Mouse (Mus musculus) E14TG2a.4 (cell line): ENCODE results near the gene Dll3.
A peak's percentile ranks its signal among the peaks of the same experiment; 100 is the strongest.
"Not testable (repeated sequence)": the region's sequence is repeated elsewhere in the genome, so short reads cannot be mapped to it uniquely, and the experiment has no call there.

Experiments used
- H3K27me3 ChIP-seq: 2 replicates; pipeline ENCODE4 v1.6.1; 2014; ENCODE audit warnings: low read length, control low read depth; ENCODE audit not compliant: insufficient read depth
- H3K36me3 ChIP-seq: 2 replicates; pipeline ENCODE4 v1.6.1; 2014; ENCODE audit warnings: low read length, control low read depth; ENCODE audit not compliant: insufficient read depth
- H3K4me1 ChIP-seq: replicated peaks from 2 replicates; pipeline ENCODE4 v1.6.1; 2014; ENCODE audit warnings: low read depth, low read length, control low read depth
- H3K4me3 ChIP-seq: replicated peaks from 2 replicates; pipeline ENCODE4 v1.5.1; 2014; ENCODE audit warnings: mild to moderate bottlenecking, low read length
- H3K9me3 ChIP-seq: 2 replicates; pipeline ENCODE4 v1.6.1; 2014; ENCODE audit warnings: low read length, control low read depth
- CTCF ChIP-seq: conservative IDR thresholded peaks from 2 replicates; pipeline ENCODE4 v1.5.1; 2014; ENCODE audit warnings: low read length
- NANOG ChIP-seq: IDR thresholded peaks from 2 replicates; pipeline ENCODE4 v1.6.1; 2014; ENCODE audit warnings: borderline replicate concordance, low read length, mixed read lengths
- POU5F1 ChIP-seq: IDR thresholded peaks from 2 replicates; pipeline ENCODE4 v1.6.1; 2014; ENCODE audit warnings: low read length, borderline replicate concordance

Gene Dll3

DNA sequence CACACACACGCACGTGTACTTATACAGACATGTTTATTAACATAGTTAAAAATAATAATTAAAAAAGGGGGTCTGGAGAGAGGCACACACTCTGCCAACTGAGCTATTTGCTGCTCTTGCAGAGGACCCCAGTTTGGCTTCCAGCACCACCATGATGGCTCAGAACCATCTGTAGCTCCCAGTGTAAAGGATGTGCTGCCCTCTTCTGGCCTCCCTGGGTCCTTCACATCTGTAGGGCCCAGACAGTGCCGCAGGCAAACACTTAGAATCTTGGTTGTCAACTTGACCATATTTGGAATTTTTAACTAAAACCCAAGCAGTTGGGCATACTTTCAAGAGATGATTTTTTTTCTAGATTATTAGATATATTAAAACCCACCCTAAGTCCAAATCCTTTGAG lies 53.1 kb downstream of the Dll3 start:
- no peaks in the 10 kb centered on the region for H3K27me3 ChIP-seq
- TF ChIP-seq CTCF (peak; percentile 26; the same call in 1 of the 2 replicates), POU5F1 (no peak), NANOG (no peak)

DNA sequence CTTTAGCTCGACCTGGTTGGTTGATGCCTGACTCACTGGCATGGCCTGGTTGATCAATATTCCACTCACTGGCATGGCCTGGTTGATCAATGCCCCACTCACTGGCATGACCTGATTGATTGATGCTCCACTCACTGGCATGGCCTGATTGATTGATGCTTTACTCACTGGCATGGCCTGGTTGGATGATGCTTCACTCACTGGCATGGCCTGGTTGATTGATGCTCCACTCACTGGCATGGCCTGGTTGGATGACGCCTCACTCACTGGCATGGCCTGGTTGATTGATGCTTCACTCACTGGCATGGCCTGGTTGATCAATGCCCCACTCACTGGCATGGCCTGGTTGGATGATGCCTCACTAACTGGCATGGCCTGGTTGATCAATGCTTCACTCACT lies 58.1 kb downstream of the Dll3 start:
- H3K27me3 ChIP-seq, H3K4me1 ChIP-seq, H3K4me3 ChIP-seq, H3K36me3 ChIP-seq: not testable (repeated sequence)
- peaks cover 38% of the 10 kb centered on the region for H3K9me3 ChIP-seq

More for the DNA sequence above, 53.1 kb downstream of the Dll3 start:
- Histone ChIP-seq H3K9me3 (peaks cover 7% of the 10 kb centered on the region; the same call in 1 of the 2 replicates), H3K4me3 (no peak overlapping the region), H3K36me3 (no peaks in the 10 kb centered on the region), H3K4me1 (no peaks in the 10 kb centered on the region)
